Mouse (Mus musculus) heart, embryonic 16.5 days (tissue): ENCODE results near the gene Qrich2. TPM values are rescaled to one million over a fixed set of nuclear protein-coding genes. Genes with fewer than 3 reads are reported as not detected.
"Not testable (repeated sequence)": the region's sequence is repeated elsewhere in the genome, so short reads cannot be mapped to it uniquely, and the experiment has no call there.

ENCODE experiments used
- ATAC-seq: fragments of 200-750 bp; cut with Nextera tagmentation; replicated peaks from 2 replicates; pipeline ENCODE4 v1.8.0; 2017; ENCODE audit warnings: moderate number of reproducible peaks; ENCODE audit not compliant: insufficient read depth, low FRiP score; ENCODE audit errors: extremely low read depth
- H3K27ac ChIP-seq: fragments of 300-500 bp; sonication (generic); 2 replicates; pipeline ENCODE4 v1.5.1; 2014; ENCODE audit warnings: mild to moderate bottlenecking, low read length, control low read depth, moderate library complexity
- H3K27me3 ChIP-seq: fragments of 300-500 bp; sonication (generic); 2 replicates; pipeline ENCODE4 v1.6.1; 2014; ENCODE audit warnings: low read length, mixed read lengths; ENCODE audit not compliant: control insufficient read depth, insufficient read depth
- H3K36me3 ChIP-seq: fragments of 300-500 bp; sonication (generic); 2 replicates; pipeline ENCODE4 v1.6.1; 2014; ENCODE audit not compliant: control insufficient read depth, insufficient read depth
- H3K4me1 ChIP-seq: fragments of 300-500 bp; sonication (generic); 2 replicates; pipeline ENCODE4 v1.6.1; 2014; ENCODE audit warnings: low read length, mixed read lengths; ENCODE audit not compliant: control insufficient read depth, insufficient read depth
- H3K4me2 ChIP-seq: fragments of 300-500 bp; sonication (generic); 2 replicates; pipeline ENCODE4 v1.6.1; 2014; ENCODE audit warnings: low read depth, mild to moderate bottlenecking, control low read depth, low read length
- H3K4me3 ChIP-seq: fragments of 300-500 bp; sonication (generic); 2 replicates; pipeline ENCODE4 v1.5.1; 2014; ENCODE audit warnings: mild to moderate bottlenecking, control low read depth, low read length
- H3K9ac ChIP-seq: fragments of 300-500 bp; sonication (generic); 2 replicates; pipeline ENCODE4 v1.6.1; 2014; ENCODE audit warnings: low read length, control low read depth
- H3K9me3 ChIP-seq: fragments of 300-500 bp; sonication (generic); replicated peaks from 2 replicates; pipeline ENCODE4 v1.6.1; 2016; ENCODE audit warnings: low read length; ENCODE audit not compliant: control insufficient read depth
- WGBS: fragments of 180-500 bp; shearing (Covaris S2); extraction: QIAGEN DNeasy Blood & Tissue Kit; methylation state at CpG from one replicate; pipeline ENCODE4 v1.1.7; 2014; 5-methylcytosine and 5-hydroxymethylcytosine counted together
- polyA plus RNA-seq: library from polyadenylated mRNA; unstranded; fragments of >200 nt; fragmentation: Nextera tagmentation; extraction: Ambion mirVana; gene quantifications from 2 replicates; pipeline ENCODE4 v1.2.1, GENCODE M21; 2015

Qrich2 gene
- polyA plus RNA-seq, 1 experiment from 2014 or later, result 0.07 TPM

DNA sequence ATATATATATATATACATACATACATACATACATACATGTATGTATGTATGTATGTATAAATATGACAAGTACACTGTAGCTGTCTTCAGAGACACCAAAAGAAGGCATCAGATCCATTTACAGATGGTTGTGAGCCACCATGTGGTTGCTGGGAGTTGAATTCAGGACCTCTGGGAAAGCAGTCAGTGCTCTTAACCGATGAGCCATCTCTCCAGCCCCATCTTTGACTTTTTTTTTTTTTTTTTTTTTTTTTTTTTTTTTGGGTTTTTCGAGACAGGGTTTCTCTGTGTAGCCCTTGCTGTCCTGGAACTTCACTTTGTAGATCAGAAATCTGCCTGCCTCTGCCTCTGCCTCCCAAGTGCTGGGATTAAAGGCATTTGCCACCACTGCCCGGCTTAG is 2.3 kb upstream of the Qrich2 start:
- not testable (repeated sequence) for ATAC-seq, H3K27me3 ChIP-seq, H3K4me2 ChIP-seq, H3K4me1 ChIP-seq, H3K27ac ChIP-seq, H3K9ac ChIP-seq, H3K9me3 ChIP-seq, H3K4me3 ChIP-seq
- H3K36me3 ChIP-seq, result peaks cover 35% of the 10 kb centered on the region
- 83% methylated on average over 3 of the region's 3 CpGs for WGBS

DNA sequence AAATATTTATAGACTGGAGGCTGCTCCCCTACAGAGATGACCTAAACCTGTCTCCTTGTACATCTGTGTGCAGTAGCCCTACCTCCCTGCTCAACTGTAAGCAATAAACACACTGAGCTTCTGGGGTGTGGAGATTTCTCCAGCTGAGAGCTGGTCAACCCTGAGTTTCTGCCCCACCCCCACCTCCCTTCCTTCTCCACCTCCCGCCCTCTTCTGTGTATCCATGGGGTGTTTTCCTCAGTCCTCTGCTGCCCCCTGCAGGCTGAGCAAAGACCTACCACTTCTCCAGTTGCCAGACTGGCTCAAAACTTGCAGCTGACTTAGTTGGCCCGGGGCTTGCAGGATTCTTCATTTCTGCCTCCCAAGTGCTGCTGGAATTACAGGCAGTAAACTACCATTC is 2.2 kb downstream of the Qrich2 start:
- H3K4me2 ChIP-seq, result no peak overlapping the region
- peak; percentile 62; the same call in 1 of the 2 replicates for ATAC-seq
- H3K36me3 ChIP-seq, result no peaks in the 10 kb centered on the region
- no peaks in the 10 kb centered on the region for H3K4me1 ChIP-seq
- no peak overlapping the region for H3K9ac ChIP-seq
- WGBS, result 7% methylated on average over 2 of the region's 2 CpGs
- no peak overlapping the region for H3K27ac ChIP-seq
- H3K4me3 ChIP-seq, result no peak overlapping the region
- no peaks in the 10 kb centered on the region for H3K9me3 ChIP-seq
- 0 out of 2 replicates have a peak, but pooled peaks cover 2% of the 10 kb centered on the region for H3K27me3 ChIP-seq

DNA sequence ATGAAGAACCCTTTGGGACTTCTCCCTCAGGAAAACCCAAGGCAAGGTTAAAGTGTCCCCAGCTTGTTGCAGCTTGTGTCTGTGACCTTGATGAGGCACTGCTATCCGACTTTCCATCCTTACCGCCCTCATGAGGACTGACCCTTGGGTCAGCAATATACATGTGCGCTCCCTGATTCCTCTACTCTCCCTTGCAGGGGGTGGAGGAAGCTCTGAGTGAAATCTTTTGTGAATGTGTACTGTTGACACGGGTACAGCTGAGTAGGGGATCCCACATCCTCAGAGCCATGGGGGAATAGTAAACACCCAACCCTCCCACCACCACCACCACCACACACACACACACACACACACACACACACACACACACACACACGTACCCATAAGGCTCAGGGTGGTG is 2.7 kb downstream of the Qrich2 start:
- H3K9ac ChIP-seq, result no peak overlapping the region
- no peaks in the 10 kb centered on the region for H3K4me1 ChIP-seq
- 48% methylated on average over 5 of the region's 5 CpGs for WGBS
- ATAC-seq, result no peak
- no peak overlapping the region for H3K4me2 ChIP-seq
- no peak overlapping the region for H3K4me3 ChIP-seq
- no peak overlapping the region for H3K27ac ChIP-seq
- H3K36me3 ChIP-seq, result no peaks in the 10 kb centered on the region
- no peaks in the 10 kb centered on the region for H3K9me3 ChIP-seq
- H3K27me3 ChIP-seq, result 0 out of 2 replicates have a peak, but pooled peaks cover 2% of the 10 kb centered on the region

DNA sequence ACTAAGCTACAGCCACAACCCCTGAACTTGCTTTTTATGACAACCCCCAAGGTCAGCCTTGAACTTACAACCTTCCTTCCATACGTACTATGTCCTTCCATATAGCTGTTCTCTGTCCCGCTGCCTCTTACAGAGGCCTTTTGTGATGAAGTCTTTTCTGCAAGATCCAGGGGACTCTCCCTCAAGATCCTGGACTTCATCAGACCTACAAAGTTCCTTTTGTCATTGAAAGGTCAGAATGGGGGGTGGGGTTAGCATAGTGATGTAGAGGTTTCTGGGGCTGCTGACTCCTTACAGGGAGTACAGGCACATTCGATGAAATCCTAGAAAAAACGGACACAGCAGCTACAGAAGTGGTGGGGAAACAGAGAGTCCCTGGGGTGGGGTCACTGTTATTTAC is 6.3 kb downstream of the Qrich2 start:
- WGBS, result 70% methylated on average over 4 of the region's 4 CpGs
- no peak for ATAC-seq
- H3K4me1 ChIP-seq, result no peaks in the 10 kb centered on the region

DNA sequence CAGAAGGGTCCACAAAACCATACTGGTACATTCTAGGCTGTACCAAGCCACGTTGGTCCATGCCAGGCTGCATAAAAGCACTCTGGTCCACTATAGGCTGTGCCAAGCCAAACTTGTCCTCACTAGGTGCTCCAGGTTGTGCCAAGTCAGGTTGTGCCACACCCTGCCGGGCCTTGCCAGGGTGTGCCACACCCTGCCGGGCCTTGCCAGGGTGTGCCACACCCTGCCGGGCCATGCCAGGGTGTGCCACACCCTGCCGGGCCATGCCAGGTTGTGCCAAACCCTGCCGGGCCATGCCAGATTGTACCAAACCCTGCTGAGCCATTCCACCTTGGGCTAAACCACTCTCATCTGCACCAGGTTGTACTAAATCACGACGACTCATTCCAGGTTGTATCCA is 9.8 kb downstream of the Qrich2 start:
- Histone ChIP-seq H3K4me3 (no peak overlapping the region), H3K27ac (no peak overlapping the region), H3K27me3 (peaks cover 2% of the 10 kb centered on the region; the same call in 1 of the 2 replicates), H3K9ac (no peak overlapping the region), H3K9me3 (no peaks in the 10 kb centered on the region), H3K4me2 (no peak overlapping the region), H3K36me3 (no peaks in the 10 kb centered on the region), H3K4me1 (no peaks in the 10 kb centered on the region)
- ATAC-seq, result no peak
- 79% methylated on average over 8 of the region's 8 CpGs for WGBS

More for the DNA sequence above, 6.3 kb downstream of the Qrich2 start:
- no peak overlapping the region for H3K9ac ChIP-seq
- no peaks in the 10 kb centered on the region for H3K36me3 ChIP-seq
- H3K27me3 ChIP-seq, result peaks cover under 1% of the 10 kb centered on the region; the same call in 1 of the 2 replicates
- no peak overlapping the region for H3K27ac ChIP-seq
- H3K4me3 ChIP-seq, result no peak overlapping the region
- no peak overlapping the region for H3K4me2 ChIP-seq
- H3K9me3 ChIP-seq, result no peaks in the 10 kb centered on the region

DNA sequence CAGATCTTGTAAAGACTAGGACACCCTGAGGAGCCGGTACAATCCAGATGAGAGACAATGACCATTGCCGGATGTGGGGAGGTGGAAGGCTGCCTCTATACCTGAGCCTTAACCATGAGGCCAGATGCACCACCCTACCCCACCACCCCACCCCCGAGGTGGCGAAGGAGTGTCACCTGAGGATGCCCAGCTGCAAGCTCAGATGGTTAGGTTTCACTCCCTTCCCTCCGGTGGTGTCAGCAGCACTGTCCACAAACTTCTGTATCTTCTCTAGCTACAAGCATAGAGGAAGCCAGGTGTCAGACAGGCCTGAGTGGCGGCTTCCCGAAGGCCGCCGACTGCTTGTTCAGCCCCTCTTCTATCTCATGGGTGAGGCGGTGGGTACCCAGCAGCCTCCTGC is 12.2 kb downstream of the Qrich2 start:
- no peak for ATAC-seq
- Histone ChIP-seq H3K9me3 (peaks cover 11% of the 10 kb centered on the region; the same call in 1 of the 2 replicates), H3K4me3 (no peak overlapping the region), H3K9ac (no peak overlapping the region), H3K27ac (no peak overlapping the region), H3K36me3 (no peaks in the 10 kb centered on the region), H3K27me3 (peaks cover 2% of the 10 kb centered on the region; the same call in 1 of the 2 replicates), H3K4me2 (no peak overlapping the region), H3K4me1 (no peaks in the 10 kb centered on the region)
- WGBS, result 79% methylated on average over 10 of the region's 10 CpGs

DNA sequence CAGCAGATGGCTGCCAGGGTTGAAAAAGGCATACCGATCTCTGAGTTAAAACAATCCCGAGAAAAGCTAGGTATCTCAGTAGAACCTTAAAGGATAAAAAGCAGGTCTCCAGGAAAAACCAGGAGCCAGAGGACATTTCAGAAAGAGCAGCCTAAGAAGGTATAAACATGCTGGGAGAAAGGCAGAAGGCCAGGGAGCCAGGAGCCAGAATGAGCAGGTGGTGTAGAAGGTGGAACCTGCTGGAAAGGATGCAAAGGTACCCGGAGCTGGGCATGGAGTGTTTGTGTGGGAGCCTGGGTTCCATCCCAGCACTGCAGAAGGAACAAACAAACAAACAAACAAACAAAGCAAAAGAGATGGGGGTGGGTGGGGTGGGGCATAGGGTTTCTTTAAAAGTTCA is 16.7 kb downstream of the Qrich2 start:
- no peak overlapping the region for H3K4me2 ChIP-seq
- H3K9me3 ChIP-seq, result peaks cover 11% of the 10 kb centered on the region; the same call in 1 of the 2 replicates
- peaks cover 13% of the 10 kb centered on the region for H3K27me3 ChIP-seq
- no peak overlapping the region for H3K9ac ChIP-seq
- ATAC-seq, result no peak
- H3K36me3 ChIP-seq, result no peaks in the 10 kb centered on the region
- no peak overlapping the region for H3K4me3 ChIP-seq
- WGBS, result 95% methylated on average over 3 of the region's 3 CpGs
- no peak overlapping the region for H3K27ac ChIP-seq
- H3K4me1 ChIP-seq, result peaks cover 3% of the 10 kb centered on the region; the same call in 1 of the 2 replicates

DNA sequence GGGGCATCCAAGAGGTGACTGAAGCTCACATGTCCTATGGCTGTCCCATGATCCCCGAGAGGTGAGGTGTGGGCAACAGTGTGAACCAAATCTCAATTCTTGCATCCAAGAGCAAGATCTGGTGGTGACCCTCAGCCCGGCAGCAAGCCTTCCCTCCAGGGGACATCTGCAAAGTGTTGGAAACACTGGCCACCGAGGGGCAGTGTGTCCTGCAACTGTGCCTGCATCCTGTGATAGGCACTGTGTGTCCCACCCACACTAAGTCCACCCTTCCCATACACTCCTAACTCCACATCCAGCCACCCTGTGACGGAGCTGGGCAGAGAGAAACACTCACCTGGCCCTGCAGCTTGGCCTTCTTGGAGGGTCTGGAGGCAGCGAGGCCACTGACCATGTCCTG is 18.2 kb downstream of the Qrich2 start:
- peaks cover 3% of the 10 kb centered on the region; the same call in 1 of the 2 replicates for H3K4me1 ChIP-seq
- WGBS, result 69% methylated on average over 5 of the region's 5 CpGs
- ATAC-seq, result no peak
- no peak overlapping the region for H3K27ac ChIP-seq
- peaks cover 13% of the 10 kb centered on the region for H3K27me3 ChIP-seq
- H3K36me3 ChIP-seq, result no peaks in the 10 kb centered on the region
- H3K9ac ChIP-seq, result no peak overlapping the region
- H3K4me2 ChIP-seq, result no peak overlapping the region
- no peak overlapping the region for H3K4me3 ChIP-seq
- H3K9me3 ChIP-seq, result peaks cover 11% of the 10 kb centered on the region; the same call in 1 of the 2 replicates

DNA sequence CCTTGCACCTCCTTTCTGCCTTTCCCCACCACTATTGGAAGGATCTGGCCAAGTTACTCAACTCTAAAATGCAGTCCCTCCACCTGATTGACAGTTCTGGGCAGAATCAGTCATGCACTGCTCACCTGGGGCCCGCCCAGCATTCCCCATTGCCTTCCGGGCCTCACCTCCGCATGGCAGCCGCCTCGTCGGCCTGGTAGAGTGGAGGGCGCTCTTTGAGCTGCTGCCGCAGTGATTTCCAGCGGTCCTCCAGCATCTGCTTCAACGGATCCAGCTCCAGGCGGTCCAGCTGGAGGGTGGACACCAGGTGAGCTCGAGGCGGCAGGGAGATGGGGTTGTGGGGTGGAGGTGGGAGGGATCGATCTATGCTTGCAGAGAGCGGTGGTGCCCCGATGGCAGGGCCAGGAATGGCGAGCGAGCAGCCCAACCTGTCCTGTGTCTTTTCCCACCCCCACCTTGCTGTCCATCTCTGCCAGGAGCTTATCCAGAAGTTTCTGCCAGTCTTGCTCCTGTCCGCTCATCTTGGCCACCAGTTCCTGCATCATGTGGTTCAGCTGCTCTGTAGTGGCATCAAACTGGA is 19.6 kb downstream of the Qrich2 start:
- Histone ChIP-seq H3K9me3 (peaks cover 11% of the 10 kb centered on the region; the same call in 1 of the 2 replicates), H3K4me2 (no peak overlapping the region), H3K4me1 (peaks cover 3% of the 10 kb centered on the region; the same call in 1 of the 2 replicates), H3K36me3 (no peaks in the 10 kb centered on the region), H3K27me3 (peaks cover 13% of the 10 kb centered on the region), H3K9ac (no peak overlapping the region), H3K27ac (no peak overlapping the region), H3K4me3 (no peak overlapping the region)
- WGBS, result 9% methylated on average over 19 of the region's 19 CpGs
- ATAC-seq, result 0 out of 2 replicates have a peak, but pooled peaks have one; percentile 9
